Mouse (Mus musculus): ENCODE measurements around the gene Gng7. TPM values are rescaled to one million over a fixed set of nuclear protein-coding genes. Genes with fewer than 3 reads are reported as not detected.

Gene Gng7
- polyA plus RNA-seq, 1 experiment = 4.1 TPM

DNA sequence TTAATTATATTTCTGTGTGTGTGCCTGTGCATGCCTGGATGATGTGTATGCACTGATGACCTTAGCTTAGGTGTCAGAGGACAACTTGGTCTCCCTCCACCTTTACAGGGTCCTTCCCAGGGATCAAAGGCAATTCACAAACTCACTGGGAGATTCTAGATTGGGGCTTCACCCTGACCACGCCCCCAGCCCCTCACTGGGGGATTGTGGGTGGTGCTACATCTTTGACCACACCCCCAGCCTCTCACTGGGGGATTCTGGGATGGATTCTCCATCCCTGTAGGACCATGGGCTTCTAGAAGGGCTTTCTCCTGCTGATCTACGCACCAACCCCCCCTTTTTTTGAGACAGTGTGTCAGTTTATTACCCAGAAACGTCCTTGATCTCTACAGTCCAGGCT, 89.3 kb downstream of the Gng7 start:
- Histone ChIP-seq H3K4me3 (ENCODE audit: low read depth, low read length) (no peak overlapping the region), H3K9ac (ENCODE audit: low read depth, poor library complexity, severe bottlenecking) (no peak overlapping the region), H3K4me1 (ENCODE audit: control insufficient read depth, insufficient read depth, low read length) (no peaks in the 10 kb centered on the region), H3K27me3 (ENCODE audit: control insufficient read depth, insufficient read depth, low read length, poor library complexity, severe bottlenecking) (no peaks in the 10 kb centered on the region), H3K9me3 (replicated peaks; ENCODE audit: control insufficient read depth, insufficient read depth, low read length, poor library complexity, severe bottlenecking) (no peaks in the 10 kb centered on the region), H3K36me3 (ENCODE audit: control insufficient read depth, insufficient read depth, low read length, poor library complexity, severe bottlenecking) (no peaks in the 10 kb centered on the region), H3K27ac (ENCODE audit: insufficient read depth, low read length) (no peak overlapping the region)
- no peak for TF ChIP-seq EP300 (IDR thresholded peaks at IDR 0.05; ENCODE audit: insufficient read depth, low read depth, low read length)

DNA sequence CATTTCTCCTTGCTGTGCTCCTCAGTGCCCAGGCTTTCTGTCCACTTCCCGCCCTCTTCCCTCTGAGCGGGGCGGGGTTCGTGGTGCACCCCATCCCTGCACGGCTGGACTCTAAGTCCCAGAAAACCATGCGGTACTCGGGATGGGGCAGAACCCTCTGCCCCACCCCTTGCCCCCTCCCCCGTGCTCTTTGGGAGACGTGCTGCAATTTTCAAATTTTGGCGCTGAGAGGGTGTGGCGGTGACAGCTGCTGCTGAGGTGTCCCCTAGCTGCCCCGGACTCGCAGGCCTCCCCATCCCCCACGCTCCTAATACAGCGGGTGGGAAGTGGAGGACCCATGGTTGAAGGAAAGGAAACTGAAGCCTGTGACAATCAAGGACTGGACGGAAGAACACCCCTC, 92.8 kb downstream of the Gng7 start:
- 0 out of 2 replicates have a peak overlapping the region, but pooled peaks have one; percentile 4 for H3K9ac ChIP-seq (ENCODE audit: low read depth, poor library complexity, severe bottlenecking)
- H3K4me3 ChIP-seq (ENCODE audit: low read depth, low read length) = peak overlapping the region; percentile 31
- H3K4me1 ChIP-seq (ENCODE audit: control insufficient read depth, insufficient read depth, low read length) = no peaks in the 10 kb centered on the region
- TF ChIP-seq POLR2A (IDR thresholded peaks at IDR 0.05; ENCODE audit: insufficient read depth, low read length) = no peak
- TF ChIP-seq CTCF (IDR thresholded peaks at IDR 0.05; ENCODE audit: low read depth, low read length) = no peak
- no peak for TF ChIP-seq EP300 (IDR thresholded peaks at IDR 0.05; ENCODE audit: insufficient read depth, low read depth, low read length)
- H3K27ac ChIP-seq (ENCODE audit: insufficient read depth, low read length) = no peak overlapping the region
- no peaks in the 10 kb centered on the region for H3K27me3 ChIP-seq (ENCODE audit: control insufficient read depth, insufficient read depth, low read length, poor library complexity, severe bottlenecking)
- no peaks in the 10 kb centered on the region for H3K9me3 ChIP-seq (replicated peaks; ENCODE audit: control insufficient read depth, insufficient read depth, low read length, poor library complexity, severe bottlenecking)
- no peaks in the 10 kb centered on the region for H3K36me3 ChIP-seq (ENCODE audit: control insufficient read depth, insufficient read depth, low read length, poor library complexity, severe bottlenecking)

DNA sequence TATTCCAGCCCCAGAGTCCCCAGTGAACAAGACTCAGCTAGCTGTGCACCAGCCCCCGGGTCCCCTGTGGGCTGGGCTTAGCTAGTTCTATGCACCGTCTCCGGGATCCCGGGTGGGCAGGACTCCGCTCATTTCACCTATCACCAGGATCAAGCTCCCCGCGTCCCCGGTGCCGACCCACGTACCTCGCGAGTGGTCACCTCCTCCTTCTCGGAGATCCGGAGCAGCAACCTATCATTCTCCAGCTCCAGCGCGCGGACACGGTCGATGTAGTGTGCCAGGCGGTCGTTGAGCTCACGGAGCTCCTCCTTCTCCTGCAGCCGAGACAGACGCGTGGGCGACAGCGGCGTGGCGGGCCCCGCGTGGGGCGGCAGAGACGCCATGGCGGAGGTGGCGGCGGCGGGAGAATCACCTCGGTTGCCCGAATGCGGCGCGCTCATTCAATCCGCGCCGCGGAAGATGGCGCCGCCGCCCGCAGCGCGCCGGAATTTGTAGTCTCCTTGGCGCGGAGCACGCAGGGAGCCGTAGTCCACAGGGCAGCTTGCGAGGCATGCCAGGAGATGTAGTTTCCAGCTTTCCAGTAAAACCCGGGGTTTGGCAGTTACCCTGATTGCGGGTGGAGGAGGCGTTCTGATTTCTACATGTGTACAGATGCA, 96.8 kb downstream of the Gng7 start, which contains the start of gene Lmnb2:
Gene Lmnb2, minus strand, starts transcription at position 467 of the 656 bp plus-strand sequence.
- Histone ChIP-seq H3K4me1 (ENCODE audit: control insufficient read depth, insufficient read depth, low read length) (no peaks in the 10 kb centered on the region), H3K4me3 (ENCODE audit: low read depth, low read length) (peak within 1 kb of the TSS; percentile 96), H3K9ac (ENCODE audit: low read depth, poor library complexity, severe bottlenecking) (peak within 1 kb of the TSS; percentile 63), H3K27me3 (ENCODE audit: control insufficient read depth, insufficient read depth, low read length, poor library complexity, severe bottlenecking) (no peaks in the 10 kb centered on the region), H3K36me3 (ENCODE audit: control insufficient read depth, insufficient read depth, low read length, poor library complexity, severe bottlenecking) (0 out of 2 replicates have a peak, but pooled peaks cover 3% of the 10 kb centered on the region), H3K27ac (ENCODE audit: insufficient read depth, low read length) (no peak within 1 kb of the TSS), H3K9me3 (replicated peaks; ENCODE audit: control insufficient read depth, insufficient read depth, low read length, poor library complexity, severe bottlenecking) (no peaks in the 10 kb centered on the region)
- TF ChIP-seq POLR2A (IDR thresholded peaks at IDR 0.05; ENCODE audit: insufficient read depth, low read length) = no peak
- no peak for TF ChIP-seq EP300 (IDR thresholded peaks at IDR 0.05; ENCODE audit: insufficient read depth, low read depth, low read length)

DNA sequence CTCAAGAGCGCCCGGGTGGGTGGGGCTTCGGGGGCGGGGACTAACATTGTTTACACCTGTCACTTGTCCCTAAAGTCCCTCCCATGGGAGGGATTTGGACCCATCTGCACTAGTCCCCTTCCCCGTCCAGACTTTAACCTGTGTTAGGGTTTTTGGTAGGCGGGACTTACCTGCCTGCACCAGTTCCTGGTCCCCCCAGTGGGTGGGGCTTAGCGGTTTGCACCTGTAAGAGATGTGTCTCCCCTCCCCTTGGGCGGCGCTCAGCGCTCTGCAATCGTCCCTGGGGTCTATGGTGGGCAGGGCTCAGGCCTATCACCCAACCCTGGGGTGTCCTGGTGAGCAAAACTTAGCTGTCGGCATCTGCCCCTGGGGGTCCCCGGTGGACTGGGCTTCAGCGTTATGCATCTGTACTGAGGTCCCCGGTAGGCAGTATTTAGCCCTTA, 97.4 kb downstream of the Gng7 start:
- Histone ChIP-seq H3K9ac (ENCODE audit: low read depth, poor library complexity, severe bottlenecking) (peak overlapping the region; percentile 63), H3K27ac (ENCODE audit: insufficient read depth, low read length) (no peak overlapping the region), H3K36me3 (ENCODE audit: control insufficient read depth, insufficient read depth, low read length, poor library complexity, severe bottlenecking) (0 out of 2 replicates have a peak, but pooled peaks cover 3% of the 10 kb centered on the region), H3K4me1 (ENCODE audit: control insufficient read depth, insufficient read depth, low read length) (no peaks in the 10 kb centered on the region), H3K27me3 (ENCODE audit: control insufficient read depth, insufficient read depth, low read length, poor library complexity, severe bottlenecking) (no peaks in the 10 kb centered on the region), H3K4me3 (ENCODE audit: low read depth, low read length) (peak overlapping the region; percentile 96), H3K9me3 (replicated peaks; ENCODE audit: control insufficient read depth, insufficient read depth, low read length, poor library complexity, severe bottlenecking) (no peaks in the 10 kb centered on the region)
- TF ChIP-seq POLR2A (IDR thresholded peaks at IDR 0.05; ENCODE audit: insufficient read depth, low read length) = no peak
- no peak for TF ChIP-seq CTCF (IDR thresholded peaks at IDR 0.05; ENCODE audit: low read depth, low read length)
- no peak for TF ChIP-seq EP300 (IDR thresholded peaks at IDR 0.05; ENCODE audit: insufficient read depth, low read depth, low read length)

DNA sequence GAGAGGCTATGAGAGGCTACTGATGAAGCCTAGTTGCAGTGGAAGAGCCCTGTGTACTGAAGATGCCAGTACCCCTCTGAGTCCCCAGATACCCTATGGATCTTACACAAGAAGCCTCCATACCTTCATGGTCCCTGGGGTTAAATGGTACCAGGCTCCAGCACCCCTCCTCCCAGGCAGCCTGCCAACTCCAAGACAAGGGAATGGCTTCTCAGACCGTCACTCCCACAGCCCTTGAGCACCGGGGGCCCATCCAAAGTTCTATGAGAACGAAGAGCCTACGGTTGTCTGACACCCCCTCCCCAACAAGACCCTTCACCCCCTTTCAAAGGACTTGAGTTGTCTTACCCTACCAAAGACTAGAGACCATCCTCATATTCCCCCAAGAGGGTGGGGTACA, 99.0 kb downstream of the Gng7 start:
- H3K4me1 ChIP-seq (ENCODE audit: control insufficient read depth, insufficient read depth, low read length) = no peaks in the 10 kb centered on the region
- H3K4me3 ChIP-seq (ENCODE audit: low read depth, low read length) = no peak overlapping the region
- TF ChIP-seq POLR2A (IDR thresholded peaks at IDR 0.05; ENCODE audit: insufficient read depth, low read length) (no peak), EP300 (IDR thresholded peaks at IDR 0.05; ENCODE audit: insufficient read depth, low read depth, low read length) (no peak), CTCF (IDR thresholded peaks at IDR 0.05; ENCODE audit: low read depth, low read length) (no peak)
- no peaks in the 10 kb centered on the region for H3K9me3 ChIP-seq (replicated peaks; ENCODE audit: control insufficient read depth, insufficient read depth, low read length, poor library complexity, severe bottlenecking)
- 0 out of 2 replicates have a peak, but pooled peaks cover 3% of the 10 kb centered on the region for H3K36me3 ChIP-seq (ENCODE audit: control insufficient read depth, insufficient read depth, low read length, poor library complexity, severe bottlenecking)
- H3K27ac ChIP-seq (ENCODE audit: insufficient read depth, low read length) = no peak overlapping the region
- H3K27me3 ChIP-seq (ENCODE audit: control insufficient read depth, insufficient read depth, low read length, poor library complexity, severe bottlenecking) = no peaks in the 10 kb centered on the region
- H3K9ac ChIP-seq (ENCODE audit: low read depth, poor library complexity, severe bottlenecking) = no peak overlapping the region

DNA sequence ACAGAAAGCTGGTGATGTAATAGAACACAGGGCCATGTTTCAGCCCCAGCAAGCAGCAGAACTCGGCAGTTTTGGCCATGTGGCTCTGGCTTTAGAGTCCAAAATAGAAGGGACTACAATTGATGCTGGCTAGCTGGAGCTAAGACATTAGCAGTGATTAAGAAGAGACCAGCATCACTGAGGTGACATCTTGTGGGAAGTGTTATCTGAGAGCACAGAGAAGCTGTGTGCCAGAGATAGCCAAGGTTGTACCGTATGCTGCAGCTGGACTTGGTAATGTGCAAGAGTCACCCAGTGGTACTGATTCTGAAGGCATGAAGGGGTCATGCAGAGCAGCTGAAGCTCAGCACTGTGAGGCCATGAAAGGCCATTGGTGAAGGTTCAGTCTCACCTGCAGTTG, 99.5 kb downstream of the Gng7 start:
- H3K9me3 ChIP-seq (replicated peaks; ENCODE audit: control insufficient read depth, insufficient read depth, low read length, poor library complexity, severe bottlenecking) = no peaks in the 10 kb centered on the region
- no peaks in the 10 kb centered on the region for H3K4me1 ChIP-seq (ENCODE audit: control insufficient read depth, insufficient read depth, low read length)
- no peak overlapping the region for H3K9ac ChIP-seq (ENCODE audit: low read depth, poor library complexity, severe bottlenecking)
- 0 out of 2 replicates have a peak, but pooled peaks cover 3% of the 10 kb centered on the region for H3K36me3 ChIP-seq (ENCODE audit: control insufficient read depth, insufficient read depth, low read length, poor library complexity, severe bottlenecking)
- H3K27me3 ChIP-seq (ENCODE audit: control insufficient read depth, insufficient read depth, low read length, poor library complexity, severe bottlenecking) = no peaks in the 10 kb centered on the region
- no peak overlapping the region for H3K27ac ChIP-seq (ENCODE audit: insufficient read depth, low read length)
- no peak overlapping the region for H3K4me3 ChIP-seq (ENCODE audit: low read depth, low read length)
- no peak for TF ChIP-seq CTCF (IDR thresholded peaks at IDR 0.05; ENCODE audit: low read depth, low read length)
- no peak for TF ChIP-seq POLR2A (IDR thresholded peaks at IDR 0.05; ENCODE audit: insufficient read depth, low read length)
